Mouse (Mus musculus) c-Kit-positive CD71-negative TER-119-negative erythroid progenitor cells, embryonic 14.5 days (primary cell): ENCODE data around the gene 1700003E16Rik.

ENCODE experiments used
- DNase-seq: peaks from one replicate; pipeline ENCODE4 v3.0.0-alpha.2; 2013; ENCODE audit warnings: low read depth

Gene 1700003E16Rik

DNA sequence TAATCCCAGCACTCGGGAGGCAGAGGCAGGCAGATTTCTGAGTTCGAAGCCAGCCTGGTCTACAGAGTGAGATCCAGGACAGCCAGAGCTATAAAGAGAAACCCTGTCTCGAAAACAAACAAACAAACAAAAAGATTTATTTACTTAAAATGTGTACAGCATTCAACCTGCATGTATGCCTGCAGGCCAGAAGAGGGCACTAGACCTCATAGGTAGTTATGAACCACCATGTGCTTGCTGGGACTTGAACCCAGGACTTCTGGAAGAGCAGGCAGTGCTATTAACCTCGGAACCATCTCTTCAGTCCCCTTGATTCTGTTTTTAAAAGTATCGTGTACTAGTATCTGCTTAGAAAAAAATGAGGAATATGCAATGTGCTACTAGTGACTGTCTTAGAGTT, 28.8 kb upstream of the 1700003E16Rik start:
- DNase-seq, result no peak

DNA sequence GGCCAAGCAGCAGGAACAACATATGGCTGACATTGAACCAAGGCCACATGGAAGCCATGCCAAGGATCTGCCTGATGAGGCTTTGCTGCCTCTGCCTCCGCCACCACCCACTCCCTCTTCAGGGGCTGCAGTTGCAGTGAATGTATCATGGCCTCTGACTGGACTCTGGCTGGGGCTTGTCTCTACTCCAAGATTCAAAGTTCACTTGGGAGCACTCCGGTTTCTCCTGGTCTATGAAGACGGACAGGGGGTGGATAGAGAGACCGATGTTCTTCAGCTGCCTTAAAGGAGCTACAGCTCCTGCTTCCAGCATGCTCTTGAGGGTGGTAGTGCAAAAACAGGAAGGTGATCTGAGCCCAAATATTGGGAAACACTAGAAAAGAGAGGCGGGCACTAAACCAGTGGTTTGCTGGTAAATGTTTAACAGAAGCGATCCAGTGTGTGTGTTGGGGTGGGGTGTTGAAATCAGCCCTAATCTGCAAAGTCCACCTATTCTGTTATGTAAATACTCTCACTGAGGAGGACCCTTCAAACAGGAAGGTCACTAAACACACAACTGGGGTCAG, 24.7 kb upstream of the 1700003E16Rik start:
- no peak for DNase-seq

DNA sequence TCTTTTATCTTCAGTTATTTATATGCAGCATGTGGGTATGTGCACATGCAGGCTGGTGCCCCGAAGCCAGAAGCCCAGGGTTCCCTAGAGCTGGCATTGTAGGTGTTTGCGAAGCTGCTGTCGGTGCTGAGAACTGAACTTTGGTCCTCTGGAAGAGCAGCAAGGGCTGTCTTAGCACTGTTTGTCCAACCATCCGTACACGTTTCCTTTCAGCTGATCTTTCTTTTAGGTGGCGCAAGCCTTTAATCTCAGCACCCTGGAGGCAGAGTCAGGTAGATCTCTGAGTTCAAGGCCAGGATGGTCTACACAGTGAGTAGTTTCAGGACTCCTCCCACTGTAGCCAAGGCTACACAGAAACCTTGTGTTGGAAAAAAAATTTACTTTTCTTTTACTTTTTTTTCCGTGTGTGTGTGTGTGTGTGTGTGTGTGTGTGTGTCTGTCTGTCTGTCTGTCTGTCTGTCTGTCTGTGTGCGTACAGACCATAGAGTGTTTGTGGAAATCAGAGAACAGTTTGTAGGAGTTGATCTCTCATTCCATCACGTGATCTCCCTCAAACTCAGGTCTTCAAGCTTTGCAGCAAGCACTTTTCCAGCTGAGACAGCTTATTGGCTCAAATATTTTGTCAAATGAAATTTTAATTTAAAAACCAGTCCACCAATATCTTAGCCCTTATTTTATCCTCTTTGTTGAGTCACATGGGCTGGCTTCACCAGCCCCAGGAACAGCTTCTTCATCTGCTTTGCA, 23.9 kb upstream of the 1700003E16Rik start:
- no peak for DNase-seq

DNA sequence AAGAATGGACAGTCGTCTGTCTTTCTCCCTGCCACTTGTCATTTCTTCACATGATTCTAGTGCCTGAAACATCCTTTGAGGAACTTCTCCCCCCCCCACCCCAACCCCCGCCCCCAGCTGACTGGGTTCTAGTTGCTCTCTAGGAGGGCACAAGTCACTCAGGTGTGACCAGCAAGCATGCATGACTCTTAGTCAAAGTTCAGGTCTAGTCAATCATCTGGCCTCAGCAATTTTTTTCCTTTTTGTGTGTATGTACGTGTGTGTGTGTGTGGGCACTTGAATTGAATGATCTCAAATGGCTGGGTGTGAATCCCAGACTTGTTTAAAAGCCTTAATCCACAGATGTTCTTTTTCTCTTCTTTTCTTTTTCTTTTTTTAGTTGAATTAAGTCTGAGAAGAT, 22.0 kb upstream of the 1700003E16Rik start:
- no peak for DNase-seq

DNA sequence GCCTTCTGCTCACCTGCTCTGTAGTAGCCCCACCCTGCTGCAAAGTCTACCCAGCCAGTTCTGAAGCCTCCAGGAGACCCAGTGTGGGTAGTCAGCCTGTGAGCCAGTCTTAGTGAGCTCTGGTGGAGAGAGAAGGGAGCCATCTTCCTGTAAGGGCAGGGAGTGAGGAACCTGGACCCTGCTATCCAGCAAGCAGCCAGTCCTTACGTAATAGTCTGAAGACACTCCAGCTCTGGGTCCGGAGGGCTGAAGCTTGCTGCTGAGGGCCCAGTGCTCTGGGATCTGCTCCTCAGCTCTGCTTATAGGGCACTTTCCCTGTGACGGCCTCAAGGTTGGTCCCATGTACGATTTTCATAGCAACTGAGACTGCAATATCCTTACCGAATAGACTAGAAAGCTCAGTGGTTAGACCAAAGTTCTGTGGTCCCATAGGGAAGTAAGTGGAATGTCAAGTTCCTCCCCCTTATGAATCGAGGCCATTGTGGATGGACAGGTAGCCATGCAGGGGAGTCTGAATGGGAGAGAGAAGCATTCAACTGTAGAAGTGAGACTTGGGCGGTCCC, 21.2 kb upstream of the 1700003E16Rik start, which contains the start of gene Rtkn:
Gene Rtkn (plus strand): TSS at position 513 of the 563 bp plus-strand sequence.
- DNase-seq, result no peak

DNA sequence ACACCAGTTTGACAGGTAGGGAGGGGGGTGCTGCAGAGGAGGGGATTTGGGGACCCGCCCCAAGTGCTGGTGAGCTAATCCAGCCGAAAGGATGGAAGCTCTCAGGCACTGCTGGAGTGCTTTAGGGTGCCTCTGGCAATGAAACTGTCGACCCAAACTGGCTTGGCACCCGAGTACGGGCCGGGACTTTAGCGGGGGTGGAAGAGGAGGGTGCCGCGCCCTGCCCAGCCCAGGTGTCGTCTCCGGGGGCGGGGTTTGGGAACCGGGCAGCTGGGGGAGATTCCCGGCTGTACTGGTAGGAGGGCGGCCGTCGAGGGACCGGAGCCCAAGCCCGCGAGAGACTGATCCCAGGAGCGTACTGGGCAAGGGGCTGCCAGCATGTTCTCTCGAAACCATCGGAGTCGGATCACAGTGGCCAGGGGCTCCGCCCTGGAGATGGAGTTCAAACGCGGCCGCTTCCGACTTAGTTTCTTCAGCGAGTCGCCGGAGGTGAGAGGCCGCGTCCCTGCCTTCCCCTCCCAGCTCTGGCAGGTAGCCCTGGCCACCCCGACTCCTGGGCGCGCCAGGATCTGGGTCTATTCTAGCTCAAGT, 20.5 kb upstream of the 1700003E16Rik start:
- DNase-seq, result no peak

DNA sequence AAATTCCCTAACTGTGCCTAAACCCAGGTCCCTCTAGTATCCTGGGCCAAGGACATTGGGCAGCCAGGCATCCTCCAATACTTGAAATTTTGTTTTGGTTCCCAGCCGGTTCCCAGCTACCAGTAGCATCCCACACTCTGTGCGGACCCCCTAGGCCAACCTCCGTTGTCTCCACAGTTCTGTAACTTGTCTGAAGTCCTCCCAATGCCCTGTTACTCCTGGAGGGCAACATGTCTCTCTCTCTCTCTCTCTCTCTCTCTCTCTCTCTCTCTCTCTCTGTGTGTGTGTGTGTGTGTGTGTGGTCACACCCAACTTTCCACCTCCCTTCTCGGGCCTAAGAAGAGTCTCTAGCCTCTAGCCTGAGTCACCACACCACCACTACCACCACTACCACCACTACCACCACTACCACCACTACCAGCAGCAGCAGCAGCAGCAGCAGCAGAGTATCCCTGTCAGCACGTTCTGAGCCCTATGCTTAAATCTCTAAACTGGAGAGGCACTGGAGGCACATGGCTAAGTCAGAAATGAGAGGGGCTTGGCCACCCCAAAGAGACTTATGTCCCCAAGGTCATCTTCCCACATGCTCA, 19.8 kb upstream of the 1700003E16Rik start:
- no peak for DNase-seq

DNA sequence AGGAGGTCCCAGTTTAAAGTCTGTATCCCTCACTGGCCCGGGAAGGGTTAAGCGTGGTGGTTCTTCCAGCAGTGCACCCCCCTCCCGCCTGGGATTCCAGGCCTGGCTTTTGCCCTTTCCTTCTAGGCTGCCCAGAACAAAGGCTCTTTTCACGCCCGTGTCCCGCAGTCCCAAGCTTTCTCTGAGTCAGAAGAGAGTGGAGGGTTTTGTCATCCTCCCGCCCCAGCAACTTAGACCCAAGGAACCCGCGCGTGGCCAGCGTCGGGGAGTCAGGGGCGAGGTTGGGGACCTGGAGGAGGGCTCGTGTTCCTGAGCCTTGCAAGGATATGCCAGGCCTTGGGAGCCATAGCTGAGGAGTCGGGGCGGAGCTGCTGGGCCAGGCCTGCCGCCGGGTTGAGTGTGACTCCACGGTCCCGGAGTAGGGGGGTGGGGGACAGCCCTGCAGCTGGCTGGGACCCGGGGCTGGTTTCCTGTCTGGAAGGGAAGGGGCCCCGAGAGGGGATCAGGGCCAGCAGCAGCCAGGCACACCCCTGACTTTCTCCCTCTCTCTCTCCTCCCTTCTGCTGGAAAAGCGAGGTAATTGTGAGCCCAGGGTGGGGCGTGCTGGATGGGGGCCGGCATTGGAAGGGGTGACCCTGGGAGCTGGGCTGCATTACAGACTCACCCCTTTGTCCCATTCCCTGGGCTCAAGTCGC, 19.2 kb upstream of the 1700003E16Rik start:
- no peak for DNase-seq

DNA sequence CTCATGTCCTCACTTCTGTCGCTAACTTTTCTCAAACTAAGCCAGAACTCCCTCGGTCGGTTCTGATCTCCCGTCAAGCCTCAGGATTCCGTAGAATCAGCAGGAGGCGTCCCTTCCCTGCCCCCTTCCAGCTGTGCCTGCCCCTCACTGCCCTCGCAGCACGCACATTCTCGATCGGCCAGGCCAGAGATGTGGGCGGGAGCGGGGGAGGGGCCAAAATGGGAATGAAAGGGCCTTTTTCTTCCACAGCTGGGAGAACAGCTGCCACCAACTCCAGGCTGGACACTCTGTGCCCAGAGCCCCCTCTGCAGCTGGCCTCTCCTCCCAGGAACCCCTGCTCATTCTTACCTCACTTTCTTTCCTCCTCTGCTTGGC, 18.6 kb upstream of the 1700003E16Rik start:
- no peak for DNase-seq

DNA sequence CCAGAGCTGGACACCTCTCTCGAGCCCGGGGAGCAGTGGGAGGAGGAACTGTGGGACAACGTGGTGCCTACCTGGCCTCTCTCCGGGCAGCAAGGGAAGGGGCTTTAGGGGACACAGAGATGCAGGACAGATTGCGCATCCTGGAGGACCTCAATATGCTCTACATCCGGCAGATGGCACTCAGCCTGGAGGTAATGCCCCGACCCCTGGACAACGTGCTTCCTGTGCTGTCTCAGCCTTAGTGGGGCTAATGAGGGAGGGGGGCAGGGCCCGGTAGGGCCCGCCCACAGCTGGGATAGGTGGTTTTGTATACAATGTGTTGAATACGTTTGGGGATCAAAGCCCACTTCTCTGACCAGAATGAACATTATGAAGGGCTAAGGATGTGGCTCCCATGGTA, 18.1 kb upstream of the 1700003E16Rik start:
- DNase-seq, result no peak

DNA sequence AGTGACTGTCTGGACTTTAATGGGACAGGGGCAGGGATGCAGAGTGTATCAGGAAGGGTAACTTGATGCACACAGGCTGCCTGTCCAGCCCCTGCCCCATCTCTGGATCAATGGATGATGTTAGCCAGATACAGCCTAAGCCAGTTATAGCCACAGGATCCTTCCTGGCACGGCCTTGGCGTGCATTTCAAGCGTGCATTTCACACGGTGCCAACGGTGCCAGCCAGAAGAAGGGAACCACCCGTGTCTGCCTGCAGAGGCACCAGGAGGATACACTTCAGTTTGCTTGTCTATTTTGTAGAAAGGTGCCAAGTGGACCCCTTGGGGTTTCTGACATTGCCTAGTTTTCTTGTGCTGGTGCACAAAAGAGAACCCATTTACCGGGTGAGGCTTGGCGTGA, 16.2 kb upstream of the 1700003E16Rik start:
- no peak for DNase-seq

DNA sequence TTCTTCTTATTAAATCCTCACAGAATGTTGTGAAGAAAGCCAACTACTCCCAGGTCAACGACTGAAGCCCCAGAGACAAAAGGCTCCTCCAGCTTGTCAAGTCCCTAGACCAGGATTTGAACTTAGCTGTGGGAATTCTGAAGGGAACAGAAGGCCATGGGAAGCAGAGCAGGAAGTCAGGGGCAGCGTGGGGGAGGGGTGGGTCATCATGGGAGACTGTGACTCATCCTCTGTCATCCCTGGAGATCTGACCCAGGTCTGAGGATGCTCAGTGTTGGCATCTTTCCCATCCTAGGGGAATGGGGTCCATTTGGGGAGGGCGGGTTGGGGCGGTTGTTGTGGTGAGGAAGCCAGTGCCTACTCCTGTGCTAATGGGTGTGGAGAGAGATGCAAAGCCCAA, 14.6 kb upstream of the 1700003E16Rik start:
- no peak for DNase-seq

DNA sequence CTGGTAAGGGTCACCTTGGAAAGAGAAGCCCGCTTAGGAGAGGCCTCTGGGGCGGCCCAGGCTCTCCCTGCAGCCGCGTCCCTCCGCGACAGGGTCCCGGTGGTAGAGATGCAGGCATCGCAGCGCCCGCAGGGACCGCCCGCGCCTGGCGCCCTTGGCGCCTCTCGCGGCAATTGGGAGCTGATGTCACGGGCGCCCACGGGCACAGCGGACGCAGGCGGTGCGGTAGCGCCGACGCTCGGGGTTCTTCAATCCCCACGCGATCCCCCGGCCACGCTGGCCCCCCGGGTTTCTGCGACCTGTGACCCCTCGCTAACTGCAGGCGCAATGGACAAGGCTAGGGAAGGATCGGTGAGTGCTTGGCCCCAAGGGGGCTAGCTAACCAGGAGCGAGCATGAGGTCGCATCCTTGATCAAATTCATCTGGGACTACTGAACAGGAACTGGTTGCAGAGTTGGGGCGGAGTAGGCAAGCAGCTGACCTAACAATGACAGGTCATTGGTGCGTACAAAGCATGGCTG, 13.9 kb upstream of the 1700003E16Rik start:
- DNase-seq, result no peak

DNA sequence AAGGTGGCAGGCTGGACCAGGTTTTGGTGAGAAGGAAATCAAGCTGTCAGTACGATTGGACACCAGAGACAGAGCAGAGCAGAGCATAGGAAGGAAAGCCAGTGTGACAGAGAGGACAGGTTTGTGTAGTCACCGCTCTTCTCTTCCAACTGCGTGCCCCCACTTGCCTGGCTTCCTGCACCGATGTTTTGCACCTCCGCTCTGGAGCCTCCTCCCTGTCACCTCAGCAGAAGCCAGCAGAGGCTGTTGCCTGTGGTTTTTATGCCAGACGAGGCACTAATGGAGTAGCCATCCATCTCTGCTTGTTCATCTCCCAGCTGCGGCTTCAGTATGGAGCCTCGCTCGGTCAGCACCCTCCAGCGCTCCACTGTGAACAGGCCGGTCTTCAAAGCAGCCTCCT, 13.3 kb upstream of the 1700003E16Rik start:
- DNase-seq, result no peak

DNA sequence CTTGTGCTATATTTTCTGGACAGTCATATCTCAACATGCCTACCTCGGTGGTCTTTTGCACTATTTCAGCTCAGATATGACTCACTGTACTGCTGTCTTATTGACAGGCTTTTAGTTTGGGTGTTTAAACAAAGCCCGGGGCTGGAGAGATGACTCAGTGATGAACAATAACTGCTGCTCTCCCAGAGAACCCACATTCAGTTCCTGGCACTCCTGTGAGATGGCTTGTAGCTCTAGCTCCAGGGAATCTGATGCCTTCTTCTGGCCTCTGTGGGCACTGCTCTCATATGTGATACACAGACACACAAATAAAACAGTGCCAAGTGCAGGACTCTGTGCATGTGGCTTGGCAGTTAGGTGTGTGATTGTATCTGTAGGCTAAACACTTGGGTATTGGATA, 11.0 kb upstream of the 1700003E16Rik start:
- no peak for DNase-seq

DNA sequence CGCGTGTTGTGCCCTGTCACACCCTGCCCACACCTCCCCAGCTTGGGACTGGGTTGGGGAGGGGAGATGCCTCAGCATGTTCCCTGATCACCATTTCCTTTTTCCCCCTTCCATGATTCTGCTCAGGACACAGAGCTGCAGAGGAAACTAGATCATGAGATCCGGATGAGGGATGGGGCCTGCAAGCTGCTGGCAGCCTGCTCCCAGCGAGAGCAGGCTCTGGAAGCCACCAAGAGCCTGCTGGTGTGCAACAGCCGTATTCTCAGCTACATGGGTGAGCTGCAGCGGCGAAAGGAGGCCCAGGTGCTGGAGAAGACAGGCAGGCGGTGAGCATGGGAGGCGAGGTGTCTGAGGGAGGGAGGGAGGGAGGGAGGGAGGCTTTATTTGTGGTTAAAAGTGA, 10.4 kb upstream of the 1700003E16Rik start:
- DNase-seq, result no peak

DNA sequence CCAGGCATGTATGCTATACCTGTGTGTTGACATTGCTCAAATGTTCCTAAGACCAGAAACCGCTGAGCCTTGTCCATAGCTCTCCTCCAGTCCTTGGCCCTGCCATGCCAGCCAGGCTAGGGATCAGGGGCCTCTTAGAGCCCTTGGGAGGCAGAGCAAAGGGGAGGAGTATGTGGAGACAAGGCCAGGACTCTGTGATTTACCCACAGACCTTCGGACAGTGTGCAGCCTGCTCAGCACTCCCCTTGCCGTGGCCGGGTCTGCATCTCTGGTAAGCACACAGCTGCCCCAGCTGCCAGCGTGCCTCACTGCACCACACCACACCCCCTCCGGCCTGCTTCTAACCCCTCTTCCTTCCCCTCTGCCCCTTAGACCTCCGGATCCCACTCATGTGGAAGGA, 8.9 kb upstream of the 1700003E16Rik start:
- DNase-seq, result no peak

DNA sequence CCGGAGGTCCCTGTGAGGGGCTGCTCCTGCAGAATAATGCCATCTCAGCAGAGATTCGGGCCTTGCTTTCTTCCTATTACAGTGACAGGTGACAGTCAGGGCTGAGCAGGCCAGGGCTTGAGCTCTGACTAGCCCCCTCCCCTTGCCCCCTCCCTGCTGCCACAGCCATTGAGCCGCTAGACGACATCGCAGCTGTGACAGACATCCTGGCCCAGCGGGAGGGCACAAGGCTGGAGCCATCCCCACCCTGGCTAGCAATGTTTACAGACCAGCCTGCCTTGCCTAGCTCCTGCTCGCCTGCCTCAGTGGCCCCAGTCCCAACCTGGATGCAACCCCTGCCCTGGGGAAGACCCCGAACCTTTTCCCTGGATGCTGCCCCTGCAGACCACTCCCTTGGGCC, 4.5 kb upstream of the 1700003E16Rik start:
- DNase-seq, result no peak

DNA sequence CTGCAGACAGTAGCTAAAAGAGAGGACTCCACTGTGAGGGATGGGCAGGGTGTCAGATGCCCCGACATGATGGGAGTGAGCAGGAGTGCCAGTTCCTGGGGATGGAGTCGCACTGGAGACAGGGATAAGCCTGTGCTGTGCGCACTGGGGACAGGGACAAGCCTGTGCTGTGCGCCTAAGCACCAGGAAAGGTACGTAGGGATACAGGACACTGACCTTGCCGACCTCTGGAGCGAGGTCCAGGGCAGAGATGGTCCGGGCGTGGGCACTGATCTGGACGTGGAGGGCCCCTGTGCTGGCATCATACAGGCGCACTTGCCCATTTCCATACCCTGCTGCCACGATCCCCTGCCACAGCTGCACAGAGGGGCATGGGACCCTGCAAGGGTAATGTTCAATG, 3.2 kb upstream of the 1700003E16Rik start:
- no peak for DNase-seq

DNA sequence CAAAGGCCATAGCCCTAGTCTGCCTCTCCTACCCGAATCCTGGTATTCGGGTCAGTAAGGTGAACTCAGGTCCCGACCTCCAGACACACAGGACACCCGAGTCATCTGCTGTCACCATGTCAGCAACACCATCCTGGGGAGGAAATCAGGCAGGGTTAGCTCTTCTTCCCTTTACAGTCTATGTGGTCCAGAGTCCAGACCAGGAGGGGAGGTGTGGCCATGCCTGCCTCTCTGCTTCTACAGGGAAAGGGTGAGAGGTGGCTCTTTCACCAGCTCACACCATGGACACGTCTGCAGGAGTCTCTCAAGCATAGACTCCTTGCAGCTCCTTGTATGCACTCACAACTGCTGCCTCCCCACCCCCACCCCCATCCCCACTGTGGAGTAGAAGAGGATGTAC, 2.7 kb upstream of the 1700003E16Rik start:
- DNase-seq, result no peak

DNA sequence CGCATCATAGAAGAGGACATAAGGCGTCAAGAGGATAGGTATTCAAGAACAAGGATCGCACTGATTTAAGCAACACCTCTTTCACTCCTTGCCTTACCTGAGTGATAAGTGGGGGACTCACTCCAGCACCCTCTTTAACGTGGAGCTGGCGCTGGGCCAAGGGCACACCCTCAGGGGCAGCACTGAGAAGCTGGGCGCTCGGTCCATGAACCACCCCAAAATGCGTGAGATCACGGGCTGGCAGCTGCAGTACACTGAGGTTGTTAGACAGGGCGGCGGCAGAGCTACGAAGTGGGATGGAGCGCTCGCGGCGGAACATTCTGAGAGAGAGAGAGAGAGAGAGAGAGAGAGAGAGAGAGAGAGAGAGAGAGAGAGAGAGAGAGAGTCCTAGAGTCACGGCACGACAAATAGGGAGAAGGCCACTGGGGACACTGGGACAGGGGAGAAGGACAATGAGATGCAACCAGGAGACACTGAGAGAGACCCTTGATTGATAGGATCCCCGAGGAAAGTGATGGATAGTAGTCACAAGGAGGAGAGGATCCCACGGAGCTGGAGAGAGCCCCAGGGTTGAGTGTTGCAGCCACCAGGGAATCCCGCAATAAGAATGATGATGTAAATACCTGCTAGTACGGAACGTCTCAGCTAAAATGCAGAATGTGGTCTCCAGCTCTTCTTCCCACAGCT, 509 bp upstream of the 1700003E16Rik start:
- no peak for DNase-seq
